Mouse (Mus musculus): ENCODE measurements around the gene Slc38a7. TPM values are rescaled to one million over a fixed set of nuclear protein-coding genes. Genes with fewer than 3 reads are reported as not detected.
"Not testable (repeated sequence)": the region's sequence is repeated elsewhere in the genome, so short reads cannot be mapped to it uniquely, and the experiment has no call there.

The Slc38a7 gene
- polyA plus RNA-seq, 1 experiment from 2014 or later, result 11.8 TPM

DNA sequence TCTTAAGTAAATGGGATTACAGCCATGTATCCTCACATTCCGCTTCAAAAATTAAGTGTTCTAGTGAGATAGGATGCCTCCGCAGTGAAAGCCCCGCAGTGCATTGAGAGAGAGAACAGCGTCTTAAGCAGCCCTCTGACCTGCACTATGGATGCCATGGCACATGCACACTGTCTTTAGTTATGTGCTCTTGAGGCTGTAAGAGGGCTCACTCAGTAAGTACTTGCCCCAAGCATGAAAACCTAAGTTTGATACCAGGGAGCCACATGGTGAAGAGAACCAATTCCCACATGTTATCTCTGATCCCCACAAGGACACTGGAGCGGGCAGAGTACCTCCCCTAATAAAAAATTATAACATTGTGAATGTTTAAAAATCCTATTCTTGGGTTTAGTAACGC lies 54.2 kb downstream of the Slc38a7 start:
- Histone ChIP-seq H3K9me3 (replicated peaks; ENCODE audit: control insufficient read depth, low read length) (no peaks in the 10 kb centered on the region), H3K27ac (ENCODE audit: low read depth, low read length) (no peak overlapping the region), H3K4me1 (ENCODE audit: control insufficient read depth, insufficient read depth, low read length) (peaks cover 9% of the 10 kb centered on the region), H3K4me3 (ENCODE audit: low read depth, low read length) (no peak overlapping the region), H3K9ac (ENCODE audit: low read depth, low read length) (no peak overlapping the region), H3K27me3 (ENCODE audit: control insufficient read depth, insufficient read depth, low read length) (no peaks in the 10 kb centered on the region), H3K36me3 (ENCODE audit: control insufficient read depth, insufficient read depth, low read length) (no peaks in the 10 kb centered on the region; the same call in 1 of the 2 replicates), H3K4me2 (no peak overlapping the region)
- WGBS (ENCODE audit: insufficient replicate concordance), result 89% methylated on average over 6 of the region's 6 CpGs
- no peak for ATAC-seq (replicated peaks; ENCODE audit: insufficient number of reproducible peaks, low FRiP score, low TSS enrichment)

DNA sequence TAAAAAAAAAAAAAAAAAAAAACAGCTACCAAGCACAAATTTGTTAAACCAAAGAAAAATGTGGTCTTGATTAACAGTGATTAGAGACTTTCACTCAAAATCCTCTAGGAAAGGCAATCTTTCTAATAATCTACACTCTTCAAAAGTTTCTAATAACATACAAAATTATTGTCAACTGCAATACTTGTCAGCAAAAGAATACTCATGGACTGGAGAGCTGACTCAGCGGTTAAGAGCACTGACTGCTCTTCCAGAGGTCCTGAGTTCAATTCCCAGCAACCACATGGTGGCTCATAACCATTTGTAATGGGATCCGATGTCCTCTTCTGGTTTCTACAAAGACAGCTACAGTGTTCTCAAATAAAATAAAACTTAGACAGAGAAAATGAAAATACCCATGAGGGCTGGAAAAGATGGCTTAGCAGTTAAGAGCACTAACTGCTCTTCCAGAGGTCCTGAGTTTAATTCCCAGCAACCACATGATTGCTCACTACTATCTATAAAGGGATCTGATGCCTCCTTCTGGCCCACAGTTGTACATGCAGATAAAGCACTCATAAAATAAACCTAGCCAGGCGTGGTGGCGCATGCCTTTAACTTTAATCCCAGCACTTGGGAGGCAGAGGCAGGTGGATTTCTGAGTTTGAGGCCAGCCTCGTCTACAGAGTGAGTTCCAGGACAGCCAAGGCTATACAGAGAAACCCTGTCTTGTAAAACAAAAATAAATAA lies 57.8 kb downstream of the Slc38a7 start:
- not testable (repeated sequence) for H3K9me3 ChIP-seq (replicated peaks; ENCODE audit: control insufficient read depth, low read length); H3K4me1 ChIP-seq (ENCODE audit: control insufficient read depth, insufficient read depth, low read length); H3K9ac ChIP-seq (ENCODE audit: low read depth, low read length); H3K36me3 ChIP-seq (ENCODE audit: control insufficient read depth, insufficient read depth, low read length); ATAC-seq (replicated peaks; ENCODE audit: insufficient number of reproducible peaks, low FRiP score, low TSS enrichment); H3K4me2 ChIP-seq; H3K27ac ChIP-seq (ENCODE audit: low read depth, low read length); H3K4me3 ChIP-seq (ENCODE audit: low read depth, low read length); H3K27me3 ChIP-seq (ENCODE audit: control insufficient read depth, insufficient read depth, low read length)
- 90% methylated on average over 5 of the region's 5 CpGs for WGBS (ENCODE audit: insufficient replicate concordance)

Other genes starting within 250 kb of the Slc38a7 start
- gene Gins3, start 220.1 kb downstream of the Slc38a7 start, polyA plus RNA-seq (2014; fragmentation: Nextera tagmentation; extraction: Ambion mirVana), result 19.5 and 20.1 TPM in 2 replicates
- 225 and 286 TPM in 2 replicates for gene Ndrg4, start 176.6 kb downstream of the Slc38a7 start, polyA plus RNA-seq (2014; fragmentation: Nextera tagmentation; extraction: Ambion mirVana)
- 18.6 and 20.9 TPM in 2 replicates for gene Setd6, start 137.7 kb downstream of the Slc38a7 start, polyA plus RNA-seq (2014; fragmentation: Nextera tagmentation; extraction: Ambion mirVana)
- gene Cnot1, start 46.1 kb downstream of the Slc38a7 start, polyA plus RNA-seq (2014; fragmentation: Nextera tagmentation; extraction: Ambion mirVana), result 72.8 and 94.6 TPM in 2 replicates
- gene Sap18b, start 28.2 kb downstream of the Slc38a7 start, polyA plus RNA-seq (2014; fragmentation: Nextera tagmentation; extraction: Ambion mirVana), result 337 and 363 TPM in 2 replicates
- gene Got2, start 35.0 kb upstream of the Slc38a7 start, polyA plus RNA-seq (2014; fragmentation: Nextera tagmentation; extraction: Ambion mirVana), result 132 and 141 TPM in 2 replicates